Mouse (Mus musculus) liver, postnatal 0 days (tissue): Measurements from ENCODE around the gene Mef2c. TPM values are rescaled to one million over a fixed set of nuclear protein-coding genes. Genes with fewer than 3 reads are reported as not detected.

Experiments used
- ATAC-seq: fragments of 200-750 bp; cut with Nextera tagmentation; 2 replicates; pipeline ENCODE4 v1.8.0; 2017; ENCODE audit warnings: mild to moderate bottlenecking, moderate library complexity
- DNase-seq: peaks from one replicate; pipeline ENCODE4 v3.0.0-alpha.2; 2016
- H3K27ac ChIP-seq: fragments of 300-500 bp; sonication (generic); 2 replicates; pipeline ENCODE4 v1.5.1; 2014; ENCODE audit warnings: antibody characterized with exemption, moderate library complexity, mild to moderate bottlenecking, low read depth
- H3K27me3 ChIP-seq: fragments of 300-500 bp; sonication (generic); 2 replicates; pipeline ENCODE4 v1.6.1; 2014; ENCODE audit warnings: low read length, control low read depth, mixed read lengths; ENCODE audit not compliant: insufficient read depth
- H3K36me3 ChIP-seq: fragments of 300-500 bp; sonication (generic); replicated peaks from 2 replicates; pipeline ENCODE4 v1.6.1; 2014; ENCODE audit warnings: mild to moderate bottlenecking, control low read depth, low read length, moderate library complexity, mixed read lengths; ENCODE audit not compliant: insufficient read depth
- H3K4me1 ChIP-seq: fragments of 300-500 bp; sonication (generic); 2 replicates; pipeline ENCODE4 v1.6.1; 2014; ENCODE audit warnings: antibody characterized with exemption, mild to moderate bottlenecking, control low read depth; ENCODE audit not compliant: insufficient read depth
- H3K4me2 ChIP-seq: fragments of 300-500 bp; sonication (generic); 2 replicates; pipeline ENCODE4 v1.6.1; 2014; ENCODE audit warnings: low read depth, mild to moderate bottlenecking, low read length, moderate library complexity, mixed read lengths
- H3K4me3 ChIP-seq: fragments of 300-500 bp; sonication (generic); 2 replicates; pipeline ENCODE4 v1.5.1; 2014; ENCODE audit warnings: low read depth, low read length
- H3K9ac ChIP-seq: fragments of 300-500 bp; sonication (generic); replicated peaks from 2 replicates; pipeline ENCODE4 v1.6.1; 2014; ENCODE audit warnings: mild to moderate bottlenecking, moderate library complexity
- H3K9me3 ChIP-seq: fragments of 300-500 bp; sonication (generic); 2 replicates; pipeline ENCODE4 v1.6.1; 2016; ENCODE audit warnings: mild to moderate bottlenecking, control low read depth, low read length, mixed read lengths
- CTCF ChIP-seq: sonication (generic); IDR thresholded peaks from 2 replicates; pipeline ENCODE4 v1.5.1; 2016; ENCODE audit warnings: antibody characterized with exemption, low read depth
- EP300 ChIP-seq: IDR thresholded peaks from 2 replicates; pipeline ENCODE4 v1.6.1; 2016; ENCODE audit warnings: antibody characterized with exemption, low read depth, mild to moderate bottlenecking
- WGBS: fragments of 180-500 bp; shearing (Covaris S2); extraction: QIAGEN DNeasy Blood & Tissue Kit; methylation state at CpG from one replicate; pipeline ENCODE4 v1.1.7; 2014; ENCODE audit not compliant: insufficient replicate concordance; 5-methylcytosine and 5-hydroxymethylcytosine counted together
- polyA plus RNA-seq: library from polyadenylated mRNA; unstranded; fragments of >200 nt; fragmentation: Nextera tagmentation; extraction: Ambion mirVana; gene quantifications from 2 replicates; pipeline ENCODE4 v1.2.1, GENCODE M21; 2015

Gene Mef2c
- polyA plus RNA-seq, 1 experiment from 2014 or later = 14.0 TPM

DNA sequence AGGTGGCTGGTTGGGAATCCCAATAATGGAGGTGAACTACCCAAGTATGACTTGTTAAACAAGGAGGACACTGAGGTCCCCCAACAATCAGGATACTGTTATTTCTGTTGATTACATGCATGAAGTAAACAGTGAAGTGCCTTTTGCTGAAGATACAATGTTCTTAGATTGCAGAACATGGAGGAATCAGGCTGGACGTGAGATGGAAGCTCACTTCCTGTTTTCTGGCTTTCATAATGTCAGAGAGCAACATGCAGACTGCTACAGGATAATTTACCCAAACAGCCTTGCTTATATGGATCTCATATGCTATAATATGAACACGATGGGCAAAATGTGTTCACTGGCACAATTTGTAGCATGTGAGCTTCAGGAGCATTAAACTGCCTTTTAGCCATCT lies 30.1 kb upstream of the Mef2c start:
- H3K4me1 ChIP-seq = no peaks in the 10 kb centered on the region
- H3K27ac ChIP-seq = no peak overlapping the region
- no peak for DNase-seq
- no peaks in the 10 kb centered on the region for H3K9me3 ChIP-seq
- WGBS = 52% methylated on average over 2 of the region's 2 CpGs
- ATAC-seq = no peak
- no peaks in the 10 kb centered on the region for H3K36me3 ChIP-seq
- no peak overlapping the region for H3K9ac ChIP-seq
- no peaks in the 10 kb centered on the region for H3K27me3 ChIP-seq
- no peak overlapping the region for H3K4me3 ChIP-seq
- H3K4me2 ChIP-seq = no peak overlapping the region
- no peak for TF ChIP-seq EP300
- TF ChIP-seq CTCF = no peak

DNA sequence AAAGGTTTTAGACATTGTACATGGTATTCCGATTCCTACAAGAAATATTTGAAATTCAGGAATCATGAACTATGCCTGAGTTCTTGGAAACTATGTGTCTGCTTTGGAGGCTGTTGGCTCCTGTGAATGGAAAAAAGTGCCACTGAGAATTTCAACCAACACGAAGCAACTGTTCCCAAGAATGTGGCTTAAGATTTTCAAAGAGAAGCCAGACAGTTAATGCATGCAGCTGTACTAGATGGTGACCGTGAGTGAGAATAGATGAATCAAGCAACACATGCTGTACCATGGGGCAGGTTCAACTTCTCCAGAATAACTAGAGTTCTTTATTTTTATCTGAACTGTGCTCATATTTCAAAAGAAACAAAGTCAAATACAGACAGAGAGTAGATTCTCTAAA lies 23.4 kb upstream of the Mef2c start:
- Histone ChIP-seq H3K4me3 (no peak overlapping the region), H3K9ac (no peak overlapping the region)

DNA sequence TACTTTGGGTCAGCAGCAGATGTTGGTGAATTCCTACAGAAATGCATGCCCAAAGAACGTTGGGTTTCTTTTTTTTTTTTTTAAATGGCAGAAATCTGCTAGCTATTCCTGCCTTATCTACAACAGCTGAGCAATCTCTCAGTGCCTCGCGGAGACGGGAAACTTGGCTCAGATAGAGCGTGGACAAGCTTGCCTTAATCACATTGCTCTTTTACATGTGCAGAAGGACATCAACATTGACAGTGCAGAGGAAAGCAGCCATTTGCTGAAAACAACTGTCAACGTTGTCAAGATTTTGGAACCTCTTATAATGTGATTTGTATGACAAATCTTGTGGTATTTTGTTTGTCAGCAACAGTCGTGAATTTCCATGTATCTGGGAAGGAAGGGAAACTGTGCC lies 22.5 kb upstream of the Mef2c start:
- Histone ChIP-seq H3K4me3 (no peak overlapping the region), H3K36me3 (no peaks in the 10 kb centered on the region), H3K9me3 (no peaks in the 10 kb centered on the region), H3K4me2 (no peak overlapping the region), H3K27ac (no peak overlapping the region), H3K4me1 (no peaks in the 10 kb centered on the region), H3K27me3 (no peaks in the 10 kb centered on the region), H3K9ac (no peak overlapping the region)
- WGBS = 62% methylated on average over 7 of the region's 7 CpGs
- TF ChIP-seq EP300 (no peak), CTCF (no peak)
- DNase-seq = no peak
- ATAC-seq = no peak

More for the DNA sequence above, 23.4 kb upstream of the Mef2c start:
- no peaks in the 10 kb centered on the region for H3K27me3 ChIP-seq
- no peaks in the 10 kb centered on the region for H3K4me1 ChIP-seq
- 74% methylated on average over 3 of the region's 3 CpGs for WGBS
- no peak overlapping the region for H3K27ac ChIP-seq
- H3K4me2 ChIP-seq = no peak overlapping the region
- ATAC-seq = no peak
- no peak for DNase-seq
- no peaks in the 10 kb centered on the region for H3K36me3 ChIP-seq
- H3K9me3 ChIP-seq = no peaks in the 10 kb centered on the region
- TF ChIP-seq CTCF = no peak
- no peak for TF ChIP-seq EP300

DNA sequence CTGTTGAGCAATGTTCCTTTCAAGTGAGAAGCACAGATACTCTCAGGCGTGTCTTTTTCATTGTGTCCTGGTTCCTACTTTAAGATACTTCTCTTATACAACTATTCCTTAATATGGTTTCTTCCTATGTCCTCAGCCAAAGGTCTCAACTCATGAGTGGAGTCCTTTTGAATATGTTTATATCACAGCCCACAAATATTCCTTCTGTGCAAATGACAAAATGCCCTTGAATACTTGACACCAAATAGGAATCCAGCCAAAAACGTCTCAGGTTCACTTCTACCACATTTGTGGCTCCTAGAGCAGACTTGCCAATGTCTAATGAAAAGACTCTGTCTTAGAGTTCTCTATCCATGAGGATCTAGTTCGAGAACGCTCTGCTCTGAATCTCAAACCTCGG lies 21.7 kb upstream of the Mef2c start:
- H3K9me3 ChIP-seq = no peaks in the 10 kb centered on the region
- H3K36me3 ChIP-seq = no peaks in the 10 kb centered on the region
- no peak for ATAC-seq
- H3K4me3 ChIP-seq = no peak overlapping the region
- no peak overlapping the region for H3K9ac ChIP-seq
- no peak for TF ChIP-seq EP300
- no peak for TF ChIP-seq CTCF
- no peak overlapping the region for H3K27ac ChIP-seq
- DNase-seq = no peak
- H3K27me3 ChIP-seq = no peaks in the 10 kb centered on the region
- 71% methylated on average over 5 of the region's 5 CpGs for WGBS
- H3K4me1 ChIP-seq = no peaks in the 10 kb centered on the region
- H3K4me2 ChIP-seq = no peak overlapping the region

DNA sequence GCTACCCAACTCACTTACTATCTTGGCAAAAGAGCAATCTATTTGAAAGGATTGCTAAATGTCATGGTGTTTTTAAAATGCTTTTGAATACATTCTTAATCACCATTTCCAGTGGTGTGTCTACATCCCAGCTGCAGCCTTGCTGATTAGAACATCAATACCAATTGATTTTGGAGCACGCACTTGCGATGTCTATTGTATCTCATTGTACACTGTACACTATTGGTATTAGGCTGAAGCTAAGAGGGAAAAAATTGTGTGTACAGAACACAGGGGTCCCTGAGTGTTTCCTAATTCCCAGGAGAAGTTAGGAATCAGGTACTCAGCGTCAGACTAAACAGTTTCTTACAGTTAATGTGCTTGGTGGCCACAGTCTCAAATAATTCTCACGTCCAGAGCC lies 19.6 kb upstream of the Mef2c start:
- Histone ChIP-seq H3K4me3 (no peak overlapping the region), H3K27ac (no peak overlapping the region), H3K27me3 (no peaks in the 10 kb centered on the region), H3K9ac (no peak overlapping the region), H3K4me1 (no peaks in the 10 kb centered on the region), H3K36me3 (no peaks in the 10 kb centered on the region), H3K9me3 (no peaks in the 10 kb centered on the region), H3K4me2 (no peak overlapping the region)
- WGBS = 77% methylated on average over 4 of the region's 4 CpGs
- DNase-seq = no peak
- ATAC-seq = no peak
- TF ChIP-seq EP300 = no peak
- no peak for TF ChIP-seq CTCF

DNA sequence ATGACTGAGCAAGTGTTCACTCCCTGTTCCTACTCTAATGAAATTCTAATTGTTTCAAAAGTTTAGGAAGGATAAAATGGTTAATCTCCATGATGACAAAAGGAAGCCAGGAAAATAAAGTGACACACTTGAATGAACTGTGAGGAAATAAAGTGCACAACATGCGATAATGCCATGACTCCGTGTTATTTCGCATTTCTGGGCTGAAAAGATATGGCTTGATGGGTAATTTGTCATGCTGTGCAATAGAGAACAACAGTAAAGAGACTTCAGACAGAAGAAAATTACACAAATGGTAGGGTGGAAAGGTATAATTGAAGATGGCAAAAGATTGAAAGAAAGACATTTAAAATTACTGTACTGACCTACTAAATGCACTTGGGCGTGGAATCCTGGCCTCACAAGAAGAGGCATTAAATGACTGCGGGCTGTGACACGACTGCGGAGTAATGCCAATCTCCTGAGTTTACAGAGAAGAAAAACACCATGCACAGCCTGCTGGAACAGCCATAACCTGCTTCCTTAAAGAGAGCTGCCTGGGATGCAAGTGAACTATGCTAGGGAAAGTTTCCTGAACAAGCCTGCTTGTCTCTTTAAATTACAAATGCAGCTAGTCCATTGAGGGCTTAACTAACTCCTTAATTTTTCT lies 19.0 kb upstream of the Mef2c start:
- Histone ChIP-seq H3K36me3 (no peaks in the 10 kb centered on the region), H3K4me2 (no peak overlapping the region), H3K27ac (no peak overlapping the region), H3K9ac (no peak overlapping the region), H3K9me3 (no peaks in the 10 kb centered on the region), H3K4me1 (no peaks in the 10 kb centered on the region), H3K27me3 (no peaks in the 10 kb centered on the region), H3K4me3 (no peak overlapping the region)
- WGBS = 79% methylated on average over 7 of the region's 7 CpGs
- TF ChIP-seq CTCF = no peak
- no peak for TF ChIP-seq EP300
- ATAC-seq (no peak), DNase-seq (no peak)

DNA sequence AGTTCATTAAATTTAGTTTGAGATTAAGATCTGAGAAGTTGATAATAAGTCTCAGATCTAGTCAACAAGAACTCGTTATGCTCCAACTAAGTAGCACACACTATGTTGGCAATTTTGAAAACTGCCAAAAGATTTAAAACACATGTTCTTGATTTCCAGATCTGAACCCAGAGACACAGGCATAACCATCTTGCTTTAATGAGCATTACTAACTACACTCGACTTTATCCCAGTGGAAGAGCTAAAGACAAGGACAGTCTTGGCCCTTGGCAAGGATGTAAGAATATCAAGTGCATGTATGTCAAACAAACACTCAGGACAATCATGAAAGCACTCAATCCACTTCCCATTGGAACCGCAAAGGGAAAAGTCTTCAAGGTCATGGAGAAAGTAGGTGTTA lies 11.8 kb upstream of the Mef2c start:
- Histone ChIP-seq H3K9me3 (no peaks in the 10 kb centered on the region), H3K9ac (no peak overlapping the region), H3K4me1 (no peaks in the 10 kb centered on the region), H3K27ac (no peak overlapping the region), H3K4me3 (no peak overlapping the region), H3K36me3 (no peaks in the 10 kb centered on the region), H3K4me2 (no peak overlapping the region), H3K27me3 (no peaks in the 10 kb centered on the region)
- ATAC-seq = no peak
- DNase-seq = no peak
- TF ChIP-seq CTCF = no peak
- 74% methylated on average over 3 of the region's 3 CpGs for WGBS
